Mouse (Mus musculus): ENCODE measurements around the gene Prelp.

GRCm38 (mm10) chr1:133941904-133942303 is 20.7 kb upstream of the Prelp start:
- TF ChIP-seq CTCF (IDR thresholded peaks at IDR 0.05; ENCODE audit: borderline replicate concordance, extremely low read depth, insufficient read depth, insufficient read length) (no peak), POLR2A (IDR thresholded peaks at IDR 0.05; ENCODE audit: borderline replicate concordance, extremely low read depth, insufficient read depth, insufficient read length, poor library complexity, severe bottlenecking) (no peak)

All from brain, embryonic 14.5 days (tissue).